Mouse (Mus musculus) MEL (cell line): ENCODE measurements around the gene Nmnat3. TPM values are rescaled to one million over a fixed set of nuclear protein-coding genes. Genes with fewer than 3 reads are reported as not detected.

Source experiments
- DNase-seq: peaks from one replicate; pipeline ENCODE4 v3.0.0; 2011; ENCODE audit warnings: low read depth, low spot score
- H3K27ac ChIP-seq: 2 replicates; pipeline ENCODE4 v1.5.1; 2012; ENCODE audit warnings: low read depth, mild to moderate bottlenecking, control low read depth, low read length, moderate library complexity; ENCODE audit not compliant: control insufficient read depth
- H3K27me3 ChIP-seq, 2 experiments: fragments of 150-350 bp in 1 of 2; sonication (generic) in 1 of 2; 2 replicates each; pipeline ENCODE4 v1.6.1; 2012; ENCODE audit warnings: low read length in 2 of 2, mild to moderate bottlenecking in 2 of 2, improper control_type of control experiment in 1 of 2, moderate library complexity in 1 of 2; ENCODE audit not compliant: insufficient read depth in 2 of 2, control insufficient read depth in 1 of 2
- H3K36me3 ChIP-seq, 2 experiments: 2 replicates each; pipeline ENCODE4 v1.6.1; 2012 to 2014; ENCODE audit warnings: low read length in 2 of 2, improper control_type of control experiment in 1 of 2, inconsistent platforms in 1 of 2, mild to moderate bottlenecking in 1 of 2; ENCODE audit not compliant: insufficient read depth in 2 of 2, control insufficient read depth in 1 of 2
- H3K4me1 ChIP-seq, 2 experiments: fragments of 150-350 bp in 1 of 2; sonication (generic) in 1 of 2; 2 replicates each; pipeline ENCODE4 v1.6.1; 2012; ENCODE audit warnings: low read length in 2 of 2, improper control_type of control experiment in 1 of 2, mild to moderate bottlenecking in 1 of 2; ENCODE audit not compliant: insufficient read depth in 2 of 2, control insufficient read depth in 1 of 2
- H3K4me3 ChIP-seq, 2 experiments: fragments of 150-350 bp in 1 of 2; sonication (generic) in 1 of 2; 2 replicates each; pipeline ENCODE4 v1.5.1; 2012; ENCODE audit warnings: low read depth in 2 of 2, low read length in 2 of 2, mild to moderate bottlenecking in 2 of 2, moderate library complexity in 2 of 2, control low read depth in 1 of 2, improper control_type of control experiment in 1 of 2; ENCODE audit not compliant: control insufficient read depth in 1 of 2, insufficient read depth in 1 of 2
- H3K79me2 ChIP-seq: 2 replicates; pipeline ENCODE4 v1.6.1; 2012; ENCODE audit warnings: mild to moderate bottlenecking, low read length, moderate library complexity; ENCODE audit not compliant: control insufficient read depth, poor library complexity, insufficient read depth
- H3K9ac ChIP-seq: 2 replicates; pipeline ENCODE4 v1.6.1; 2012; ENCODE audit warnings: low read depth, mild to moderate bottlenecking, control low read depth, low read length, moderate library complexity; ENCODE audit not compliant: control insufficient read depth, poor library complexity, severe bottlenecking
- H3K9me3 ChIP-seq: fragments of 150-350 bp; sonication (generic); replicated peaks from 2 replicates; pipeline ENCODE4 v1.6.1; 2012; ENCODE audit warnings: mild to moderate bottlenecking, low read length, improper control_type of control experiment, moderate library complexity; ENCODE audit not compliant: insufficient read depth
- CHD2 ChIP-seq: IDR thresholded peaks from 2 replicates; pipeline ENCODE4 v1.6.1; 2011; ENCODE audit warnings: low read length, improper control_type of control experiment
- EP300 ChIP-seq, 2 experiments: IDR thresholded peaks; 2 replicates each; pipeline ENCODE4 v1.6.1; 2011; ENCODE audit warnings: improper control_type of control experiment in 2 of 2, low read length in 2 of 2, low read depth in 1 of 2, mild to moderate bottlenecking in 1 of 2
- GABPA ChIP-seq: IDR thresholded peaks from 2 replicates; pipeline ENCODE4 v1.6.1; 2012; ENCODE audit warnings: low read depth, mild to moderate bottlenecking, inconsistent platforms, low read length, improper control_type of control experiment, moderate library complexity
- HCFC1 ChIP-seq: IDR thresholded peaks from 2 replicates; pipeline ENCODE4 v1.6.1; 2012; ENCODE audit warnings: low read depth, mild to moderate bottlenecking, inconsistent platforms, low read length, improper control_type of control experiment, moderate library complexity
- JUND ChIP-seq: IDR thresholded peaks from 2 replicates; pipeline ENCODE4 v1.6.1; 2011; ENCODE audit warnings: low read depth, mild to moderate bottlenecking, improper control_type of control experiment, low read length
- MAX ChIP-seq: IDR thresholded peaks from 2 replicates; pipeline ENCODE4 v1.6.1; 2011; ENCODE audit warnings: low read length, improper control_type of control experiment
- MAZ ChIP-seq: IDR thresholded peaks from 2 replicates; pipeline ENCODE4 v1.6.1; 2012; ENCODE audit warnings: low read depth, mild to moderate bottlenecking, inconsistent platforms, low read length, improper control_type of control experiment
- MYB ChIP-seq: IDR thresholded peaks from 2 replicates; pipeline ENCODE4 v1.6.1; 2011; ENCODE audit warnings: mild to moderate bottlenecking, low read depth, low read length, improper control_type of control experiment
- MYC ChIP-seq: IDR thresholded peaks from 2 replicates; pipeline ENCODE4 v1.6.1; 2011; ENCODE audit warnings: low read depth, mild to moderate bottlenecking, low read length, improper control_type of control experiment, moderate library complexity
- NELFE ChIP-seq: IDR thresholded peaks from 2 replicates; pipeline ENCODE4 v1.6.1; 2011; ENCODE audit warnings: low read depth, low read length, improper control_type of control experiment
- POLR2A ChIP-seq, 2 experiments: IDR thresholded peaks; 2 replicates each; pipeline ENCODE4 v1.6.1; 2011 to 2012; ENCODE audit warnings: low read length in 2 of 2, mild to moderate bottlenecking in 2 of 2, control low read depth in 1 of 2, improper control_type of control experiment in 1 of 2, low read depth in 1 of 2, moderate library complexity in 1 of 2; ENCODE audit not compliant: control insufficient read depth in 1 of 2, insufficient read depth in 1 of 2, poor library complexity in 1 of 2
- POLR2AphosphoS5 ChIP-seq: IDR thresholded peaks from 2 replicates; pipeline ENCODE4 v1.6.1; 2012; ENCODE audit warnings: low read depth, borderline replicate concordance, mild to moderate bottlenecking, inconsistent platforms, low read length, moderate library complexity, mixed read lengths
- RAD21 ChIP-seq: IDR thresholded peaks from 2 replicates; pipeline ENCODE4 v1.6.1; 2011; ENCODE audit warnings: mild to moderate bottlenecking, low read depth, low read length, improper control_type of control experiment
- RCOR1 ChIP-seq: IDR thresholded peaks from 2 replicates; pipeline ENCODE4 v1.6.1; 2012; ENCODE audit warnings: low read depth, mild to moderate bottlenecking, inconsistent platforms, low read length, improper control_type of control experiment
- SMC3 ChIP-seq: IDR thresholded peaks from 2 replicates; pipeline ENCODE4 v1.6.1; 2011; ENCODE audit warnings: low read depth, low read length, improper control_type of control experiment
- TBP ChIP-seq: IDR thresholded peaks from 2 replicates; pipeline ENCODE4 v1.8.0; 2011; ENCODE audit warnings: low read depth, low read length, improper control_type of control experiment
- TCF12 ChIP-seq: IDR thresholded peaks from 2 replicates; pipeline ENCODE4 v1.6.1; 2014; ENCODE audit warnings: low read depth, mild to moderate bottlenecking, inconsistent platforms, low read length, improper control_type of control experiment, moderate library complexity
- USF1 ChIP-seq: IDR thresholded peaks from 2 replicates; pipeline ENCODE4 v1.6.1; 2014; ENCODE audit warnings: low read depth, mild to moderate bottlenecking, inconsistent platforms, low read length, improper control_type of control experiment, moderate library complexity
- ZC3H11A ChIP-seq: IDR thresholded peaks from 2 replicates; pipeline ENCODE4 v1.6.1; 2012; ENCODE audit warnings: low read depth, mild to moderate bottlenecking, inconsistent platforms, low read length, improper control_type of control experiment
- ZKSCAN1 ChIP-seq: IDR thresholded peaks from 2 replicates; pipeline ENCODE4 v1.6.1; 2012; ENCODE audit warnings: low read depth, mild to moderate bottlenecking, inconsistent platforms, low read length, improper control_type of control experiment, moderate library complexity
- ZMIZ1 ChIP-seq: IDR thresholded peaks from 2 replicates; pipeline ENCODE4 v1.6.1; 2012; ENCODE audit warnings: low read depth, mild to moderate bottlenecking, inconsistent platforms, low read length, improper control_type of control experiment, moderate library complexity
- ZNF384 ChIP-seq: IDR thresholded peaks from 2 replicates; pipeline ENCODE4 v1.6.1; 2012; ENCODE audit warnings: low read depth, mild to moderate bottlenecking, inconsistent platforms, low read length, improper control_type of control experiment
- polyA plus RNA-seq, 2 experiments: library from polyadenylated mRNA; stranded (reverse) in 1 of 2; unstranded in 1 of 2; fragments of >175 nt in 1 of 2; fragments of >200 nt in 1 of 2; gene quantifications; 2 replicates each; pipeline versions ENCODE4 v1.2.1 to v1.2.4; 2012; ENCODE audit warnings: low replicate concordance in 2 of 2, low read depth in 1 of 2; ENCODE audit not compliant: insufficient read length in 2 of 2, insufficient read depth in 1 of 2, missing spikeins in 1 of 2
- total RNA-seq: library from RNA; depleted of rRNA; stranded (reverse); fragments of 300-350 nt; gene quantifications from 2 replicates; pipeline ENCODE4 v1.2.3, GENCODE M21; 2012

Nmnat3 gene
- total and polyA plus RNA-seq, 3 experiments = 14.4 to 15.2 TPM; not detected in 1

GRCm38 (mm10) chr9:98424725-98425210 is 137.5 kb downstream of the Nmnat3 start:
- no peak overlapping the region for H3K27ac ChIP-seq
- no peaks in the 10 kb centered on the region for H3K9me3 ChIP-seq
- no peak overlapping the region for H3K9ac ChIP-seq
- no peak for DNase-seq
- H3K79me2 ChIP-seq = no peaks in the 10 kb centered on the region
- H3K27me3 ChIP-seq = no peaks in the 10 kb centered on the region
- TF ChIP-seq TCF12 = no peak
- TF ChIP-seq HCFC1 = no peak
- no peak for TF ChIP-seq GABPA
- no peak for TF ChIP-seq MYC
- H3K4me3 ChIP-seq = no peak overlapping the region
- no peaks in the 10 kb centered on the region; a peak in 1 of 4 replicates for H3K4me1 ChIP-seq
- H3K36me3 ChIP-seq = no peaks in the 10 kb centered on the region

- no peaks in the 10 kb centered on the region for H3K9me3 ChIP-seq
- no peaks in the 10 kb centered on the region for H3K27me3 ChIP-seq
- no peak overlapping the region for H3K4me3 ChIP-seq
- no peaks in the 10 kb centered on the region for H3K36me3 ChIP-seq
- no peak for DNase-seq
- H3K79me2 ChIP-seq = no peaks in the 10 kb centered on the region
- H3K4me1 ChIP-seq = no peaks in the 10 kb centered on the region; a peak in 1 of 4 replicates
- no peak for TF ChIP-seq EP300 (IDR thresholded peaks at IDR 0.05; ENCODE audit: low read depth in 1 of 2, low read length in 2 of 2)
- TF ChIP-seq ZC3H11A = no peak
- TF ChIP-seq JUND = no peak
- no peak for TF ChIP-seq TCF12
- no peak for TF ChIP-seq MAX
- TF ChIP-seq MAZ = no peak
- TF ChIP-seq POLR2A (IDR thresholded peaks at IDR 0.05; ENCODE audit: control insufficient read depth in 1 of 2, insufficient read depth in 1 of 2, low read depth in 1 of 2, low read length in 2 of 2, poor library complexity in 1 of 2) = no peak
- no peak for TF ChIP-seq SMC3
- no peak for TF ChIP-seq ZNF384
- no peak for TF ChIP-seq ZKSCAN1
- no peak for TF ChIP-seq NELFE
- TF ChIP-seq RCOR1 = no peak
- TF ChIP-seq MYB = no peak
- no peak for TF ChIP-seq TBP
- TF ChIP-seq USF1 = no peak
- no peak for TF ChIP-seq POLR2AphosphoS5
- no peak for TF ChIP-seq ZMIZ1
- no peak for TF ChIP-seq RAD21
- no peak for TF ChIP-seq CHD2
- no peak overlapping the region for H3K27ac ChIP-seq
- H3K9ac ChIP-seq = no peak overlapping the region
These were observed 138.2 kb downstream of the Nmnat3 start for GRCm38 (mm10) chr9:98425351-98425880.
